In the genomic region with DNA sequence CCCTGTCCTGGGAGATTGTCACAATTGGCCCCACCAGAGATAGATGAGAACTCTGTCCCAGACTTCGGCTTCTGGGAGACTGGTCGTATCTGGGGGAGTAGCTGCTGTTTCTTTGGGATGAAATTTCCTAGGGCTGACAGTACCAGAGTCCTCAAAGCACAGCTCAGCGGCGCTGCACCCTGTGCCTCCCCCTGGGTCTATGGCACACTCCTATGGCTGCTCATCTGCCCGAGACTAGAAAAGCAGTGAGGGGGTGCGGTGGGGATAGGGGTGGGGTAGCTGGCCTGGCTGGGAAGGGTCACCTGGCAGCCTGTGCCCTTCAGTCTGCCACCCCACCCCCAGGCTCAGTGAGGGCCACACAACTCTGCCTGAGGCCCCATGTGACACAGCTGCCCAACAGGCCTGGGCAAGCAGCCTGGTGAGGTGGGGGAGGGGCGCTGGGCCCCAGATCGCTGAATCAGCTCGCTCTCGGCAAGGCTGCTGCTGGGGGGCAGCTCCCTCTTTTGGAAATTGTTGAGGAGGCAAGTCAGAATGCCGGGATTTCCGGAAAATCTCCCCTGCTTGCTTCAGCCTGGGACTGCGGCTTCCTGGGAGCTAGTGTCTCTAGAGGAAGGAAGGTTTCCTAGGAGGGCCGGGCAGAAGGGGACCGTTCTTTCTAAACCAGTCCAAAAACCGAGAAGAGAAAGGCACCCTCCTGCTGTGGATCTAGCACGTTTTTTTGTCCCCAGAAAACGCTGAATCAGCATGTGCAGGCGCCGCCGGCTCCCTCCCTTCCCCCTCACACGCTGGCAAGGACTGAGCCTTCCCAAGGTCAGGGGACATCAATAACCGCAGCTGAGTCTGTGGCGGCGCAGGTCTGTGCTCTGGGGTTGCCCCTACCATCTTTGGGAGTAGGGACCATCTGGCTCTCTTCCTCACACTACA, we compare ENCODE assay signal across 8 mouse cellular contexts. TPM values are rescaled to one million over a fixed set of nuclear protein-coding genes. Genes with fewer than 3 reads are reported as not detected.
DNase-seq lines count a peak whose midpoint lies in the region; ATAC-seq and TF ChIP-seq lines count a peak whose summit lies in the region.

No protein-coding gene starts in this region.

- H3K4me3 ChIP-seq in lung, embryonic 14.5 days (ENCODE audit: low read depth, low read length), result peak overlapping the region; percentile 31

- H3K27ac ChIP-seq in lung, embryonic 14.5 days (ENCODE audit: low read depth), result peak overlapping the region; percentile 91

- peak overlapping the region; percentile 66 for H3K4me2 ChIP-seq in lung, embryonic 14.5 days

- peak; percentile 88 for DNase-seq in ZHBTc4 (ENCODE audit: low read depth, low spot score)
- DNase-seq in cerebellum, postnatal 10 days, result peak; percentile 91
- DNase-seq in frontal cortex, adult 2 months (ENCODE audit: extremely low spot score in 1 of 2, low spot score in 1 of 2), result peak; percentile 74 to 93
- DNase-seq in layer of hippocampus, adult 9-11 months, result peak; percentile 92
- peak; percentile 87 for DNase-seq in lung, embryonic 14.5 days
- peak; percentile 88 for DNase-seq in ovary, postnatal 36 days (ENCODE audit: low spot score)
- peak; percentile 87 for DNase-seq in urinary bladder, postnatal 4 days (ENCODE audit: low spot score in 2 of 2)

- H3K9me3 ChIP-seq in lung, embryonic 14.5 days (ENCODE audit: low read depth, low read length), result no peaks in the 10 kb centered on the region

- 5% methylated on average over 25 of the region's 25 CpGs for WGBS in lung, embryonic 14.5 days

- TF ChIP-seq CTCF in lung, embryonic 14.5 days (IDR thresholded peaks at IDR 0.05; ENCODE audit: low read depth), result peak; percentile 40

- ATAC-seq in hematopoietic stem cell, adult 5-6 weeks (replicated peaks in 1 of 2; ENCODE audit: insufficient read depth in 1 of 2, low FRiP score in 2 of 2, low TSS enrichment in 1 of 2, low read depth in 1 of 2, poor library complexity in 2 of 2, severe bottlenecking in 2 of 2), result peak; percentile 33 to 42
- ATAC-seq in lung, embryonic 14.5 days (ENCODE audit: insufficient read depth), result peak; percentile 80

- peaks cover 8% of the 10 kb centered on the region; the same call in 1 of the 2 replicates for H3K4me1 ChIP-seq in lung, embryonic 14.5 days (ENCODE audit: insufficient read depth)

- peak overlapping the region; percentile 59 for H3K9ac ChIP-seq in lung, embryonic 14.5 days

- no peaks in the 10 kb centered on the region for H3K27me3 ChIP-seq in lung, embryonic 14.5 days (ENCODE audit: insufficient read depth, low read length)

- peaks cover 9% of the 10 kb centered on the region; the same call in 1 of the 2 replicates for H3K36me3 ChIP-seq in lung, embryonic 14.5 days (ENCODE audit: insufficient read depth)

RNA-seq across cellular contexts. Expression of gene Nacc2, which starts 9.9 kb away (rescaled TPM):
- polyA plus RNA-seq in frontal cortex, adult 2 months (2012; rRNA removed), result 66.9 and 72.8 TPM in 2 replicates
- total RNA-seq in hematopoietic stem cell, adult 5-6 weeks (2017), result 3.4 and 3.8 TPM in 2 replicates
- polyA plus RNA-seq in lung, embryonic 14.5 days (2014; fragmentation: Nextera tagmentation; extraction: Ambion mirVana), result 8.6 and 9.4 TPM in 2 replicates

Comparison
In these comparisons a context has a peak if more than half of its experiments do, and no peak if none do; other contexts are left out.
1. Peak in every context shown above with its lines: DNase-seq, ATAC-seq, H3K4me3 ChIP-seq and H3K27ac ChIP-seq.